Mouse (Mus musculus) kidney, postnatal 0 days (tissue): ENCODE results near the gene Tssk2. TPM values are rescaled to one million over a fixed set of nuclear protein-coding genes. Genes with fewer than 3 reads are reported as not detected.

Experiments
- ATAC-seq: fragments of 200-750 bp; cut with Nextera tagmentation; replicated peaks from 2 replicates; pipeline ENCODE4 v1.8.0; 2017; ENCODE audit warnings: low read depth, moderate number of reproducible peaks, moderate TSS enrichment, moderate library complexity; ENCODE audit not compliant: low FRiP score
- DNase-seq: peaks from one replicate; pipeline ENCODE4 v3.0.0-alpha.2; 2016; ENCODE audit warnings: low spot score
- H3K27ac ChIP-seq: fragments of 300-500 bp; sonication (generic); 2 replicates; pipeline ENCODE4 v1.5.1; 2014; ENCODE audit warnings: mild to moderate bottlenecking
- H3K27me3 ChIP-seq: fragments of 300-500 bp; sonication (generic); 2 replicates; pipeline ENCODE4 v1.6.1; 2014; ENCODE audit warnings: low read length, mixed read lengths; ENCODE audit not compliant: insufficient read depth
- H3K36me3 ChIP-seq: fragments of 300-500 bp; sonication (generic); 2 replicates; pipeline ENCODE4 v1.6.1; 2014; ENCODE audit warnings: low read length, mixed read lengths; ENCODE audit not compliant: insufficient read depth
- H3K4me1 ChIP-seq: fragments of 300-500 bp; sonication (generic); replicated peaks from 2 replicates; pipeline ENCODE4 v1.6.1; 2014; ENCODE audit warnings: antibody characterized with exemption, low read length, mixed read lengths; ENCODE audit not compliant: insufficient read depth
- H3K4me2 ChIP-seq: fragments of 300-500 bp; sonication (generic); 2 replicates; pipeline ENCODE4 v1.6.1; 2014; ENCODE audit warnings: mild to moderate bottlenecking, low read length, moderate library complexity, mixed read lengths
- H3K4me3 ChIP-seq: fragments of 300-500 bp; sonication (generic); replicated peaks from 2 replicates; pipeline ENCODE4 v1.5.1; 2014; ENCODE audit warnings: low read depth, low read length
- H3K9ac ChIP-seq: fragments of 300-500 bp; sonication (generic); 2 replicates; pipeline ENCODE4 v1.6.1; 2014; ENCODE audit warnings: low read depth, low read length
- H3K9me3 ChIP-seq: fragments of 300-500 bp; sonication (generic); replicated peaks from 2 replicates; pipeline ENCODE4 v1.6.1; 2016; ENCODE audit warnings: low read length, inconsistent platforms, mixed read lengths
- CTCF ChIP-seq: IDR thresholded peaks from 2 replicates; pipeline ENCODE4 v1.5.1; 2016; ENCODE audit warnings: antibody characterized with exemption, low read depth, mild to moderate bottlenecking, moderate library complexity
- WGBS: fragments of 180-500 bp; shearing (Covaris S2); extraction: QIAGEN DNeasy Blood & Tissue Kit; methylation state at CpG from one replicate; pipeline ENCODE4 v1.1.7; 2014; 5-methylcytosine and 5-hydroxymethylcytosine counted together
- polyA plus RNA-seq: library from polyadenylated mRNA; unstranded; fragments of >200 nt; fragmentation: Nextera tagmentation; extraction: Ambion mirVana; gene quantifications from 2 replicates; pipeline ENCODE4 v1.2.1, GENCODE M21; 2015

Tssk2 gene
- polyA plus RNA-seq, 1 experiment from 2014 or later, result not detected

- Histone ChIP-seq H3K4me3 (peak overlapping the region; percentile 78), H3K9me3 (no peaks in the 10 kb centered on the region), H3K4me2 (peak overlapping the region; percentile 98), H3K36me3 (0 out of 2 replicates have a peak, but pooled peaks cover 6% of the 10 kb centered on the region), H3K9ac (peak overlapping the region; percentile 85), H3K4me1 (no peaks in the 10 kb centered on the region), H3K27me3 (no peaks in the 10 kb centered on the region), H3K27ac (peak overlapping the region; percentile 94)
- 0% methylated on average over 9 of the region's 9 CpGs for WGBS
- DNase-seq (peak; percentile 95), ATAC-seq (peak; percentile 84)
- TF ChIP-seq CTCF, result peak; percentile 79
Observed at GRCm38 (mm10) chr16:17928627-17929104, 30.2 kb downstream of the Tssk2 start.

GRCm38 (mm10) chr16:17929211-17929610 is 30.8 kb downstream of the Tssk2 start:
- no peak overlapping the region for H3K4me2 ChIP-seq
- no peak for TF ChIP-seq CTCF
- H3K9me3 ChIP-seq, result no peaks in the 10 kb centered on the region
- DNase-seq (no peak), ATAC-seq (no peak)
- 40% methylated on average over 2 of the region's 2 CpGs for WGBS
- no peak overlapping the region for H3K4me3 ChIP-seq
- H3K4me1 ChIP-seq, result no peaks in the 10 kb centered on the region
- H3K27me3 ChIP-seq, result no peaks in the 10 kb centered on the region
- H3K9ac ChIP-seq, result no peak overlapping the region
- peak overlapping the region; percentile 94; the same call in 1 of the 2 replicates for H3K27ac ChIP-seq
- H3K36me3 ChIP-seq, result 0 out of 2 replicates have a peak, but pooled peaks cover 6% of the 10 kb centered on the region

DNA sequence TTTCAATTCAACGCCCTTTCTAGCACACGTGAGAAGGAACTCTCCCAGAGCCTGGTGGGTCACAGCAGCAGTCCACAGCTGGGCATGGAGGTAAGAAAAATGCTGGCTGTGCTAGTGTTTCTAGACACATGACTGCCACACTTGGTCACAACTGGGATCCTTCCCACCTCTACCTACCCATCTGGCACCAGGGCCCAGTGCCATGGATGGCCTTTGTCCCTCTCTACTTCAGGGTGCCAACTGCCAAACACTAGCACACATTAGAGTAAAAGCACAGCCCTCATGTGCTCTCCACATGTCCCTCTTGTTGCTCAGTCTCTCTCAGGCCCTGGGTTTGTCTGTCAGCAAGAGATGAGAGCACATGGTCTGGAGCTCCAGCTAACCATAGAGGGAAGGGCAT is 31.2 kb downstream of the Tssk2 start:
- no peak overlapping the region for H3K27ac ChIP-seq
- 64% methylated on average over 2 of the region's 2 CpGs for WGBS
- no peak overlapping the region for H3K4me3 ChIP-seq
- H3K9ac ChIP-seq, result no peak overlapping the region
- DNase-seq, result no peak
- no peaks in the 10 kb centered on the region for H3K9me3 ChIP-seq
- no peak overlapping the region for H3K4me2 ChIP-seq
- H3K27me3 ChIP-seq, result no peaks in the 10 kb centered on the region
- H3K36me3 ChIP-seq, result 0 out of 2 replicates have a peak, but pooled peaks cover 6% of the 10 kb centered on the region
- ATAC-seq, result no peak
- no peak for TF ChIP-seq CTCF
- H3K4me1 ChIP-seq, result no peaks in the 10 kb centered on the region

- H3K4me2 ChIP-seq, result no peak overlapping the region
- no peaks in the 10 kb centered on the region for H3K4me1 ChIP-seq
- H3K27me3 ChIP-seq, result no peaks in the 10 kb centered on the region
- DNase-seq (no peak), ATAC-seq (no peak)
- no peaks in the 10 kb centered on the region for H3K36me3 ChIP-seq
- no peak overlapping the region for H3K27ac ChIP-seq
- no peak for TF ChIP-seq CTCF
- H3K9ac ChIP-seq, result no peak overlapping the region
- 57% methylated on average over 5 of the region's 5 CpGs for WGBS
- no peaks in the 10 kb centered on the region for H3K9me3 ChIP-seq
- H3K4me3 ChIP-seq, result no peak overlapping the region
Observed at GRCm38 (mm10) chr16:17931906-17932460, 33.5 kb downstream of the Tssk2 start.

DNA sequence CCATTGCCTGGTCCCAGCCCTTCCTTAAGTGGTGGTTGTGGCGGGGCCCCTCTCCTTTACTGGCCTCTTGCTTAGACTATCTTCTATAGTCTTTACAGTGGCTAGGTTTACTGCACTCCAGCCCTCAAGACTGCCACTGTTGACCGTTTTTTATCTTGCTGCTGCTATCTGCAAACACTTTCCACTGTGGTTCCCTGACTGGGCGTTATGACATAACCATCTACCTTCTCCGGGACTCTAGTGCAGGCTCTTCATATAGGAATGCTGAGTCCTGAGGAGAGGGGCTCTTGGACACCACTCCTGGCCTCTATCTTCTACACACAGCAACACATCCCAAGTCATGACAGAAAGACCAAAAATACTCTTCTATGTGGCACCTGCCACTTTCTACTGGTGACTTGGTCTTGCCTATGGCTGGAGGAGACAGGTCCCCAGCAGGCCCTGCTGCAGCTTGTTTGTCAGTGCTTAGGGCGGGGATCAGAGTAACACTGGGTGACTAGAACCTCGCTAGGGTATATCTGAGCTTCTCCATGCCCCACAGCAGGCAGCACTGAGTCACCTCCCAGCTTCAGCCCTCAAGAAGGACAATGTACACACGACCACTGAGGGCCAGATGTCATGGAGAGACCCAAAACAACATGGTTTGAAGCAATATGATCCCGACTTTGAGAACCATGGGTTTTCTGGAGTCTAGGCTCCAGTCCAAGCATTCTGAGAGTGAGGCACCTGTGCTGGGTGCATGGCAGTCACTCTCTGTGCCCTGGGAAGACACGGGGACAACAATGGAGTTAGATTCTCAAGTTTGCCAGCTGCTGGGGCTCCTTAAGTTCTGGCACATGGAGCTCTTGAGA is 35.4 kb downstream of the Tssk2 start:
- H3K4me2 ChIP-seq, result no peak overlapping the region
- no peak for DNase-seq
- no peak overlapping the region for H3K27ac ChIP-seq
- no peaks in the 10 kb centered on the region for H3K4me1 ChIP-seq
- H3K27me3 ChIP-seq, result no peaks in the 10 kb centered on the region
- TF ChIP-seq CTCF, result no peak
- no peaks in the 10 kb centered on the region for H3K36me3 ChIP-seq
- 73% methylated on average over 9 of the region's 9 CpGs for WGBS
- no peak for ATAC-seq
- H3K9ac ChIP-seq, result no peak overlapping the region
- H3K4me3 ChIP-seq, result no peak overlapping the region
- H3K9me3 ChIP-seq, result no peaks in the 10 kb centered on the region

DNA sequence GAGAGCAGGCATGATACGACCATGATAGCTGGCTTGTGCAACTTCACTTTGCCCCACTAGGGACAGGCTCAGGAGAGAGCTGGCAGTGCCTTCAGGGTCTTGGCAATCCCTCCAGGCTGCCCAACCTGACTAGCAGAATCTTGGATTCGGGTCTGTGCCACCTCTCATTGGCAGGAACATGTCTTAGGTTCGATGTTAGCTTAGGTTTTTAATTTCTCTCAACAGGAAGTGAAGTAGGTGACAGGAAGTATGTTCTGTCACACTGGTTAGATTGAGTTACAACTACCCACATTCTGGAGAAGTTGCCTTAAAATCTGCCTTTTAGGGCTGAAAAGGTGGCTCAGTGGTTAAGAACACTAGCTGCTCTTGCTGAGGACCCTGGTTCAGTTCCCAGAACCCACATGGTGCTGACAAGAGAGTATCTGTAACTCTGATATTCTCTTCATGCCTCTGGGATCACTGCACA is 36.0 kb downstream of the Tssk2 start:
- Histone ChIP-seq H3K4me1 (no peaks in the 10 kb centered on the region), H3K36me3 (no peaks in the 10 kb centered on the region), H3K27ac (no peak overlapping the region), H3K9me3 (no peaks in the 10 kb centered on the region), H3K4me2 (no peak overlapping the region), H3K9ac (no peak overlapping the region), H3K4me3 (no peak overlapping the region), H3K27me3 (no peaks in the 10 kb centered on the region)
- DNase-seq (no peak), ATAC-seq (no peak)
- TF ChIP-seq CTCF, result no peak
- 56% methylated on average over 3 of the region's 3 CpGs for WGBS
